Mouse (Mus musculus): ENCODE data around the gene Cd2ap. TPM values are rescaled to one million over a fixed set of nuclear protein-coding genes. Genes with fewer than 3 reads are reported as not detected.

Gene Cd2ap
- total and polyA plus RNA-seq, 3 experiments = 18.8 to 36.3 (median 26.1) TPM

GRCm38 (mm10) chr17:42885091-42885501 is 8.6 kb upstream of the Cd2ap start:
- H3K4me2 ChIP-seq (ENCODE audit: insufficient read depth, low read depth, poor library complexity, severe bottlenecking) = no peak overlapping the region
- no peak for DNase-seq (ENCODE audit: extremely low read depth)
- in situ Hi-C loops (cut with MboI; ENCODE audit: low pct_ligation_motif_present, low pct_unique_long_range_greater_than_20kb, low sequenced_read_pairs) = no loop called here
- no peak overlapping the region for H3K27ac ChIP-seq (ENCODE audit: insufficient read depth, low read depth)
- no peak overlapping the region for H3K4me3 ChIP-seq (replicated peaks in 1 of 3; ENCODE audit: low read depth in 2 of 3, low read length in 2 of 3, poor library complexity in 1 of 3)
- peaks cover 5 to 31% of the 10 kb centered on the region in 2 experiments for H3K4me1 ChIP-seq (ENCODE audit: control insufficient read depth in 1 of 2, insufficient read depth in 2 of 2)
- no peaks in the 10 kb centered on the region for H3K79me2 ChIP-seq (replicated peaks; ENCODE audit: control insufficient read depth, extremely low read depth, insufficient read depth, poor library complexity, severe bottlenecking)
- H3K9me3 ChIP-seq (replicated peaks; ENCODE audit: low read length) = peaks cover 4% of the 10 kb centered on the region
- H3K27me3 ChIP-seq (replicated peaks) = no peaks in the 10 kb centered on the region
- dilution Hi-C loops (cut with MboI; ENCODE audit: extremely low pct_ligation_motif_present, extremely low pct_unique_long_range_greater_than_20kb, low sequenced_read_pairs) = no loop called here
- H3K9ac ChIP-seq (ENCODE audit: insufficient read depth, low read depth) = no peak overlapping the region
- TF ChIP-seq UBTF (IDR thresholded peaks at IDR 0.05; ENCODE audit: low read depth, low read length) (no peak), GABPA (IDR thresholded peaks at IDR 0.05; ENCODE audit: insufficient replicate concordance, low read depth, low read length) (no peak)
- no peaks in the 10 kb centered on the region for H3K36me3 ChIP-seq (replicated peaks in 1 of 2; ENCODE audit: control insufficient read depth in 1 of 2, insufficient read depth in 1 of 2, low read length in 1 of 2)

- Histone ChIP-seq H3K4me1 (ENCODE audit: control insufficient read depth in 1 of 2, insufficient read depth in 2 of 2) (peaks cover 5 to 28% of the 10 kb centered on the region in 2 experiments), H3K27ac (ENCODE audit: insufficient read depth, low read depth) (no peak overlapping the region), H3K9ac (ENCODE audit: insufficient read depth, low read depth) (no peak overlapping the region), H3K79me2 (replicated peaks; ENCODE audit: control insufficient read depth, extremely low read depth, insufficient read depth, poor library complexity, severe bottlenecking) (no peaks in the 10 kb centered on the region), H3K36me3 (replicated peaks in 1 of 2; ENCODE audit: control insufficient read depth in 1 of 2, insufficient read depth in 1 of 2, low read length in 1 of 2) (no peaks in the 10 kb centered on the region), H3K27me3 (replicated peaks) (no peaks in the 10 kb centered on the region), H3K4me2 (ENCODE audit: insufficient read depth, low read depth, poor library complexity, severe bottlenecking) (no peak overlapping the region), H3K4me3 (replicated peaks in 1 of 3; ENCODE audit: low read depth in 2 of 3, low read length in 2 of 3, poor library complexity in 1 of 3) (no peak overlapping the region), H3K9me3 (replicated peaks; ENCODE audit: low read length) (peaks cover 4% of the 10 kb centered on the region)
- DNase-seq (ENCODE audit: extremely low read depth) = no peak
- TF ChIP-seq GABPA (IDR thresholded peaks at IDR 0.05; ENCODE audit: insufficient replicate concordance, low read depth, low read length) (no peak), POLR2A (IDR thresholded peaks at IDR 0.05; ENCODE audit: low read depth, low read length) (no peak), JUN (IDR thresholded peaks at IDR 0.05; ENCODE audit: insufficient read depth, low read depth, low read length) (no peak), ZC3H11A (IDR thresholded peaks at IDR 0.05; ENCODE audit: low read depth, low read length) (no peak), CTCF (conservative IDR thresholded peaks at IDR 0.05 in 1 of 2, IDR thresholded peaks at IDR 0.05 in 1 of 2; ENCODE audit: low read depth in 2 of 2, low read length in 2 of 2) (no peak), ZNF384 (IDR thresholded peaks at IDR 0.05; ENCODE audit: low read depth, low read length) (no peak), CHD2 (IDR thresholded peaks at IDR 0.05; ENCODE audit: low read length) (no peak), MYC (IDR thresholded peaks at IDR 0.05; ENCODE audit: low read depth, low read length) (no peak), MEF2A (IDR thresholded peaks at IDR 0.05; ENCODE audit: borderline replicate concordance, low read depth, low read length) (no peak), NRF1 (IDR thresholded peaks at IDR 0.05; ENCODE audit: low read depth, low read length) (no peak), UBTF (IDR thresholded peaks at IDR 0.05; ENCODE audit: low read depth, low read length) (no peak)
- in situ Hi-C loops (cut with MboI; ENCODE audit: low pct_ligation_motif_present, low pct_unique_long_range_greater_than_20kb, low sequenced_read_pairs) = no loop called here
- dilution Hi-C loops (cut with MboI; ENCODE audit: extremely low pct_ligation_motif_present, extremely low pct_unique_long_range_greater_than_20kb, low sequenced_read_pairs) = no loop called here
These were observed 7.9 kb upstream of the Cd2ap start for GRCm38 (mm10) chr17:42884382-42884781.

- Histone ChIP-seq H3K4me3 (replicated peaks in 1 of 3; ENCODE audit: low read depth in 2 of 3, low read length in 2 of 3, poor library complexity in 1 of 3) (no peak overlapping the region), H3K9ac (ENCODE audit: insufficient read depth, low read depth) (no peak overlapping the region), H3K9me3 (replicated peaks; ENCODE audit: low read length) (peaks cover 4% of the 10 kb centered on the region), H3K36me3 (replicated peaks in 1 of 2; ENCODE audit: control insufficient read depth in 1 of 2, insufficient read depth in 1 of 2, low read length in 1 of 2) (no peaks in the 10 kb centered on the region), H3K27ac (ENCODE audit: insufficient read depth, low read depth) (no peak overlapping the region), H3K79me2 (replicated peaks; ENCODE audit: control insufficient read depth, extremely low read depth, insufficient read depth, poor library complexity, severe bottlenecking) (no peaks in the 10 kb centered on the region), H3K27me3 (replicated peaks) (no peaks in the 10 kb centered on the region), H3K4me1 (ENCODE audit: control insufficient read depth in 1 of 2, insufficient read depth in 2 of 2) (peaks cover 5 to 26% of the 10 kb centered on the region in 2 experiments), H3K4me2 (ENCODE audit: insufficient read depth, low read depth, poor library complexity, severe bottlenecking) (no peak overlapping the region)
- no peak for TF ChIP-seq UBTF (IDR thresholded peaks at IDR 0.05; ENCODE audit: low read depth, low read length)
- TF ChIP-seq MAZ (IDR thresholded peaks at IDR 0.05; ENCODE audit: low read depth, low read length) = no peak
- dilution Hi-C loops (cut with MboI; ENCODE audit: extremely low pct_ligation_motif_present, extremely low pct_unique_long_range_greater_than_20kb, low sequenced_read_pairs) (no loop called here), in situ Hi-C loops (cut with MboI; ENCODE audit: low pct_ligation_motif_present, low pct_unique_long_range_greater_than_20kb, low sequenced_read_pairs) (no loop called here)
- DNase-seq (ENCODE audit: extremely low read depth) = no peak
These were observed 7.3 kb upstream of the Cd2ap start for GRCm38 (mm10) chr17:42883769-42884168.
